Mouse (Mus musculus) liver, adult 2 months (tissue): Measurements from ENCODE around the gene Klhl7.

Experiments used
- CTCF ChIP-seq: fragments of 200-500 bp; IDR thresholded peaks from 2 replicates; pipeline ENCODE4 v1.5.1; 2011; ENCODE audit warnings: low read depth, low read length, control low read depth
- POLR2A ChIP-seq: fragments of 200-500 bp; IDR thresholded peaks from 2 replicates; pipeline ENCODE4 v1.6.1; 2011; ENCODE audit warnings: low read length, control low read depth; ENCODE audit not compliant: insufficient read depth; ENCODE audit errors: extremely low read depth

DNA sequence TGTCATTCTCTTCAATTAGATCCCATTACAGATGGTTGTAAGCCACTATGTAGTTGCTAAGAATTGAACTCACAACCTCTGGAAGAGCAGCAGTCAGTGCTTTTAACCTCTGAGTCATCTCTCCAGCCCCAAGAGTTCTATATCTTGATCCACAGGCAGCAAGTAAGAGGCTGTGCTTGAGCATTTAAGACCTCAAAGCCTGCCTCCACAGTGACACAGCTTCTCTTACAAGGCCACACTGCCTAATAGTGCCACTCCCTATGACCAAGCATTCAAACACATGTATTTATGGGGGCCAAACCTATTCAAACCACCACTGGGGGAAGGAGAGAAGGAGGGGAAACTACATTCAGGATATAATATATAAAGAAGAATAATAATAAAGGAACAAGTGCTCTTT, 51.8 kb downstream of the Klhl7 start:
- no peak for TF ChIP-seq CTCF
- TF ChIP-seq POLR2A, result no peak
